Mouse (Mus musculus) liver, embryonic 14.5 days (tissue): Measurements from ENCODE around the gene Edn3. TPM values are rescaled to one million over a fixed set of nuclear protein-coding genes. Genes with fewer than 3 reads are reported as not detected.

Experiments used
- ATAC-seq: fragments of 200-750 bp; cut with Nextera tagmentation; 2 replicates; pipeline ENCODE4 v1.8.0; 2017; ENCODE audit warnings: moderate number of reproducible peaks, mild to moderate bottlenecking, moderate library complexity; ENCODE audit not compliant: insufficient read depth
- DNase-seq, 3 experiments: peaks; one replicate each; pipeline ENCODE4 v3.0.0-alpha.2; 2012 to 2013; ENCODE audit warnings: low read depth in 3 of 3, low spot score in 3 of 3
- H3K27ac ChIP-seq: fragments of 300-500 bp; sonication (generic); 2 replicates; pipeline ENCODE4 v1.5.1; 2014; ENCODE audit warnings: moderate library complexity, mild to moderate bottlenecking, control low read depth, inconsistent platforms
- H3K27me3 ChIP-seq: fragments of 300-500 bp; sonication (generic); 2 replicates; pipeline ENCODE4 v1.6.1; 2014; ENCODE audit warnings: mild to moderate bottlenecking, low read length, moderate library complexity; ENCODE audit not compliant: control insufficient read depth, insufficient read depth
- H3K36me3 ChIP-seq: fragments of 300-500 bp; sonication (generic); replicated peaks from 2 replicates; pipeline ENCODE4 v1.6.1; 2014; ENCODE audit warnings: low read depth; ENCODE audit not compliant: control insufficient read depth, insufficient read depth
- H3K4me1 ChIP-seq, 2 experiments: fragments of 200-500 bp in 1 of 2; fragments of 300-500 bp in 1 of 2; sonication (generic) in 1 of 2; replicated peaks; 2 replicates each; pipeline ENCODE4 v1.6.1; 2012 to 2014; ENCODE audit warnings: antibody characterized with exemption in 1 of 2, inconsistent platforms in 1 of 2, low read length in 1 of 2; ENCODE audit not compliant: control insufficient read depth in 2 of 2, insufficient read depth in 2 of 2
- H3K4me2 ChIP-seq: fragments of 300-500 bp; sonication (generic); 2 replicates; pipeline ENCODE4 v1.6.1; 2014; ENCODE audit warnings: low read depth, mild to moderate bottlenecking, control low read depth, moderate library complexity
- H3K4me3 ChIP-seq, 2 experiments: fragments of 200-500 bp in 1 of 2; fragments of 300-500 bp in 1 of 2; sonication (generic) in 1 of 2; 2 replicates each; pipeline ENCODE4 v1.5.1; 2012 to 2014; ENCODE audit warnings: low read depth in 2 of 2, low read length in 2 of 2, mild to moderate bottlenecking in 2 of 2, control low read depth in 1 of 2, inconsistent platforms in 1 of 2, moderate library complexity in 1 of 2; ENCODE audit not compliant: insufficient read depth in 1 of 2
- H3K9ac ChIP-seq: fragments of 300-500 bp; sonication (generic); replicated peaks from 2 replicates; pipeline ENCODE4 v1.6.1; 2014; ENCODE audit warnings: mild to moderate bottlenecking, control low read depth, moderate library complexity
- H3K9me3 ChIP-seq: fragments of 300-500 bp; sonication (generic); 2 replicates; pipeline ENCODE4 v1.6.1; 2016; ENCODE audit warnings: low read length, mixed read lengths; ENCODE audit not compliant: control insufficient read depth
- CTCF ChIP-seq: IDR thresholded peaks from 2 replicates; pipeline ENCODE4 v1.5.1; 2016; ENCODE audit warnings: antibody characterized with exemption, low read depth, control low read depth
- EP300 ChIP-seq: IDR thresholded peaks from 2 replicates; pipeline ENCODE4 v1.6.1; 2016; ENCODE audit warnings: antibody characterized with exemption, low read depth
- WGBS: fragments of 180-500 bp; shearing (Covaris S2); extraction: QIAGEN DNeasy Blood & Tissue Kit; methylation state at CpG from one replicate; pipeline ENCODE4 v1.1.7; 2014; ENCODE audit not compliant: insufficient replicate concordance; 5-methylcytosine and 5-hydroxymethylcytosine counted together
- polyA plus RNA-seq, 2 experiments: library from polyadenylated mRNA; depleted of rRNA in 1 of 2; stranded (reverse) in 1 of 2; unstranded in 1 of 2; fragments of >200 nt; fragmentation: Nextera tagmentation in 1 of 2; extraction: Ambion mirVana in 1 of 2; gene quantifications; 2 replicates each; pipeline versions ENCODE4 v1.2.1 to v1.2.3; 2012 to 2014

Edn3 gene
- polyA plus RNA-seq, 2 experiments: 0.11 to 0.18 TPM

DNA sequence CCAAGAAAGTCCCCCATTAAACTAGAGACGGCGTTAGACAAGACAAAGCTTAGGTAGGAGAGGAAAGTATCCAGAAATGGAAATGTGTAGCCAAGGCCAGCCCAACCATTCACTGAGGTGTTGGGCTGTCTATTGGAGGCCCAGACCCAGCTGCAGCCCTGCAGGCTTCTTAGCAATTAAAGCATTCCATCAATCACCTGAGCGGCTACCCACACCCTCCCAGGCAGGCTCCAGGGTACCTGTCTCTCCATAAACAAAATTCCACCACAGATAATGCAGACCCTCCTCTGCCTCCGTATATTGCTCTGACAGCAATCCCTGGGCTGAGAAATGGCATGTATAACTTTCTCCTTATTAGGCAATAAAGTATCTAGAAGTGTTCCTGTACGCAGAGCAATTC is 73.2 kb downstream of the Edn3 start:
- Histone ChIP-seq H3K9me3 (no peaks in the 10 kb centered on the region), H3K27me3 (no peaks in the 10 kb centered on the region), H3K4me1 (no peaks in the 10 kb centered on the region), H3K9ac (no peak overlapping the region), H3K36me3 (no peaks in the 10 kb centered on the region), H3K27ac (no peak overlapping the region), H3K4me2 (no peak overlapping the region), H3K4me3 (no peak overlapping the region)
- TF ChIP-seq EP300: no peak
- TF ChIP-seq CTCF: no peak
- 64% methylated on average over 5 of the region's 5 CpGs for WGBS
- no peak for DNase-seq
- no peak for ATAC-seq

Other genes starting within 250 kb of the Edn3 start
- 0.02 and 0.03 TPM in 2 replicates for gene Zfp831, start 117.1 kb upstream of the Edn3 start, polyA plus RNA-seq (2012; rRNA removed)
- gene Zfp831, start 117.1 kb upstream of the Edn3 start, polyA plus RNA-seq (2014; fragmentation: Nextera tagmentation; extraction: Ambion mirVana): 0.01 TPM in 1 of 2 replicates, not detected in the other
- gene Gm14444, start 249.6 kb downstream of the Edn3 start, polyA plus RNA-seq (2012; rRNA removed): not detected in 2 replicates
- not detected in 2 replicates for gene Gm14444, start 249.6 kb downstream of the Edn3 start, polyA plus RNA-seq (2014; fragmentation: Nextera tagmentation; extraction: Ambion mirVana)